Mouse (Mus musculus) intestine, embryonic 14.5 days (tissue): Measurements from ENCODE around the gene Fzd2. TPM values are rescaled to one million over a fixed set of nuclear protein-coding genes. Genes with fewer than 3 reads are reported as not detected.
A peak's percentile ranks its signal among the peaks of the same experiment; 100 is the strongest.

Experiments
- ATAC-seq: fragments of 200-750 bp; cut with Nextera tagmentation; replicated peaks from 2 replicates; pipeline ENCODE4 v1.8.0; 2017; ENCODE audit warnings: low read depth, moderate number of reproducible peaks, moderate TSS enrichment, moderate library complexity; ENCODE audit not compliant: low FRiP score, low TSS enrichment
- DNase-seq: peaks from one replicate; pipeline ENCODE4 v3.0.0-alpha.2; 2018; ENCODE audit warnings: low spot score
- H3K27ac ChIP-seq: fragments of 300-500 bp; sonication (generic); 2 replicates; pipeline ENCODE4 v1.5.1; 2014; ENCODE audit warnings: low read depth, mild to moderate bottlenecking, control low read depth
- H3K27me3 ChIP-seq: fragments of 300-500 bp; sonication (generic); replicated peaks from 2 replicates; pipeline ENCODE4 v1.6.1; 2014; ENCODE audit warnings: low read length, control low read depth; ENCODE audit not compliant: control insufficient read depth, insufficient read depth
- H3K36me3 ChIP-seq: fragments of 300-500 bp; sonication (generic); 2 replicates; pipeline ENCODE4 v1.6.1; 2014; ENCODE audit warnings: low read length, control low read depth; ENCODE audit not compliant: control insufficient read depth, insufficient read depth
- H3K4me1 ChIP-seq: fragments of 300-500 bp; sonication (generic); replicated peaks from 2 replicates; pipeline ENCODE4 v1.6.1; 2014; ENCODE audit warnings: low read length, control low read depth, mixed read lengths; ENCODE audit not compliant: control insufficient read depth, insufficient read depth
- H3K4me2 ChIP-seq: fragments of 300-500 bp; sonication (generic); 2 replicates; pipeline ENCODE4 v1.6.1; 2014; ENCODE audit warnings: low read length
- H3K4me3 ChIP-seq: fragments of 300-500 bp; sonication (generic); 2 replicates; pipeline ENCODE4 v1.5.1; 2014; ENCODE audit warnings: low read depth, low read length, control low read depth, mixed read lengths
- H3K9ac ChIP-seq: fragments of 300-500 bp; sonication (generic); 2 replicates; pipeline ENCODE4 v1.6.1; 2014; ENCODE audit warnings: mild to moderate bottlenecking, low read length
- H3K9me3 ChIP-seq: fragments of 300-500 bp; sonication (generic); 2 replicates; pipeline ENCODE4 v1.6.1; 2016; ENCODE audit warnings: low read length, control low read depth; ENCODE audit not compliant: control insufficient read depth
- WGBS: fragments of 180-500 bp; shearing (Covaris S2); extraction: QIAGEN DNeasy Blood & Tissue Kit; methylation state at CpG from one replicate; pipeline ENCODE4 v1.1.7; 2014; 5-methylcytosine and 5-hydroxymethylcytosine counted together
- polyA plus RNA-seq: library from polyadenylated mRNA; unstranded; fragments of >200 nt; fragmentation: Nextera tagmentation; extraction: Ambion mirVana; gene quantifications from 2 replicates; pipeline ENCODE4 v1.2.1, GENCODE M21; 2014

Gene Fzd2
- polyA plus RNA-seq, 1 experiment from 2014 or later, result 20.4 TPM

- 9% methylated on average over 4 of the region's 4 CpGs for WGBS
- no peaks in the 10 kb centered on the region for H3K27me3 ChIP-seq
- H3K36me3 ChIP-seq, result no peaks in the 10 kb centered on the region
- peak; percentile 56 for DNase-seq
- H3K9ac ChIP-seq, result no peak overlapping the region
- no peak overlapping the region for H3K4me3 ChIP-seq
- H3K4me2 ChIP-seq, result no peak overlapping the region
- peaks cover 5% of the 10 kb centered on the region; the same call in 1 of the 2 replicates for H3K4me1 ChIP-seq
- no peak; the same call in 1 of the 2 replicates for ATAC-seq
- no peaks in the 10 kb centered on the region for H3K9me3 ChIP-seq
- no peak overlapping the region for H3K27ac ChIP-seq
These were observed 52.2 kb downstream of the Fzd2 start for GRCm38 (mm10) chr11:102656326-102656926.

DNA sequence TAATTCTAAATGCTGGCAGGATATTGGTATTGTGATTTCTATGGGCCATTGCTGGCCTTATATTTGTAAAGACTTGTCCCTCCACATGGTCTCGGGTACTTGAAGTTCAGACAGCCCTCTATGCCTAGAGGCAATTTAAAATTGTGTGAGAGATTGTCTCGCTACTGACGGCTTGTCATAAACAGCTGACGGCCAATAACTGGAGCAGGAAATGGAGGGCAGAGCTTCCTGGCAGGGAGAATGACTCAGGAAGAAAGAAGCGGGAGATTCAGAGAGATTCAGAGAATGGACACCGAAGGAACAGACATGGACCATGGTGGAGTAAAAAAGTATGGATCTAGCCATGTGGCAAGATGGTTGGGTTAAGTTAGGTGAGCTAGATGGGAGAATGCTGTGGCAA is 52.7 kb downstream of the Fzd2 start:
- H3K36me3 ChIP-seq, result no peaks in the 10 kb centered on the region
- no peak overlapping the region for H3K4me2 ChIP-seq
- H3K4me1 ChIP-seq, result peaks cover 5% of the 10 kb centered on the region; the same call in 1 of the 2 replicates
- no peak overlapping the region for H3K9ac ChIP-seq
- no peak overlapping the region for H3K4me3 ChIP-seq
- ATAC-seq, result no peak
- no peaks in the 10 kb centered on the region for H3K27me3 ChIP-seq
- H3K27ac ChIP-seq, result no peak overlapping the region
- peak; percentile 48 for DNase-seq
- no peaks in the 10 kb centered on the region for H3K9me3 ChIP-seq
- WGBS, result 62% methylated on average over 6 of the region's 6 CpGs

Other genes with a start within 250 kb of the Fzd2 start
- 1.8 and 2.8 TPM in 2 replicates for gene Slc4a1, start 238.2 kb upstream of the Fzd2 start, polyA plus RNA-seq
- 7.6 and 10.0 TPM in 2 replicates for gene Rundc3a, start 211.0 kb upstream of the Fzd2 start, polyA plus RNA-seq
- 281 and 296 TPM in 2 replicates for gene Slc25a39, start 196.4 kb upstream of the Fzd2 start, polyA plus RNA-seq
- gene Grn, start 174.1 kb upstream of the Fzd2 start, polyA plus RNA-seq, result 115 and 116 TPM in 2 replicates
- 4.5 and 4.7 TPM in 2 replicates for gene Fam171a2, start 156.7 kb upstream of the Fzd2 start, polyA plus RNA-seq
- gene Itga2b, start 134.3 kb upstream of the Fzd2 start, polyA plus RNA-seq, result 4.9 and 6.4 TPM in 2 replicates
- 40.1 and 49.6 TPM in 2 replicates for gene Gpatch8, start 48.0 kb upstream of the Fzd2 start, polyA plus RNA-seq
- 13.5 and 15.7 TPM in 2 replicates for gene Gm11627, start 24.9 kb upstream of the Fzd2 start, polyA plus RNA-seq
- gene Meioc, start 59.3 kb downstream of the Fzd2 start, polyA plus RNA-seq, result 0.31 and 1.3 TPM in 2 replicates
- 43.5 and 43.6 TPM in 2 replicates for gene Ccdc43, start 93.4 kb downstream of the Fzd2 start, polyA plus RNA-seq
- gene Adam11, start 157.0 kb downstream of the Fzd2 start, polyA plus RNA-seq, result 4.9 and 5.8 TPM in 2 replicates
- gene Gjc1, start 215.3 kb downstream of the Fzd2 start, polyA plus RNA-seq, result 47.7 and 57.7 TPM in 2 replicates
- not detected in 2 replicates for gene Higd1b, start 231.5 kb downstream of the Fzd2 start, polyA plus RNA-seq